Mouse (Mus musculus) gastrocnemius, postnatal 14 days (tissue): Measurements from ENCODE around the gene Adcy7. TPM values are rescaled to one million over a fixed set of nuclear protein-coding genes. Genes with fewer than 3 reads are reported as not detected.

Source experiments
- DNase-seq: peaks from one replicate; pipeline ENCODE4 v3.0.0; 2021; ENCODE audit warnings: mixed read lengths
- intact Hi-C: fragments of 180-260 bp; cut with DNase I; formaldehyde crosslinking; loops from one replicate; pipeline ENCODE4 v1.15.1; 2025; ENCODE audit warnings: low total_unique reads
- total RNA-seq, 2 experiments: library from RNA; stranded (reverse); gene quantifications; 2 replicates each; pipeline ENCODE4 v1.2.3; 2021

Gene Adcy7
- total RNA-seq, 2 experiments from 2014 or later = 6.8 to 13.3 TPM

DNA sequence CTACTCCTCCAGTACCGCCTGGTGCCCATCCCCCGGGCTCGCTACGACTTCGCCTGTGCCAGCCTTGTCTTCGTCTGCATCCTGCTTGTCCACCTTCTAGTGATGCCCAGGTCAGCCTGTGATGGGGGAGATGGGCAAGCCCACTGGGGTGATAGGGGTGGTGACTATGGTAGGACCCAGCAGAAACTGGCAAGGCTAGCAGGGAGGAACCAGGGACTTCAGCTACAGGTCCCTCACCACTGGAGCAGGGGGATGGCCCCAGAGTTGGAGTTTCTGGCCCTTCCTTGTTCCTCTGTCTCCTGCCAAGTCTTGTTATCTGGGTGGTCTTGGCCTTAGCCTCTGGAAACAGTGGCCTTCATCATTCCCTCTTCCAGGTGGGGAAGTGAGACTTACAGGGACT is 47.9 kb downstream of the Adcy7 start:
- no peak for DNase-seq

GRCm38 (mm10) chr8:88321387-88321786 is 49.2 kb downstream of the Adcy7 start:
- no peak for DNase-seq
- intact Hi-C loops = no loop called here

More for the DNA sequence above, 47.9 kb downstream of the Adcy7 start:
- intact Hi-C loops = no loop called here

GRCm38 (mm10) chr8:88323523-88323922 is 51.3 kb downstream of the Adcy7 start:
- no peak for DNase-seq
- intact Hi-C loops = no loop called here

DNA sequence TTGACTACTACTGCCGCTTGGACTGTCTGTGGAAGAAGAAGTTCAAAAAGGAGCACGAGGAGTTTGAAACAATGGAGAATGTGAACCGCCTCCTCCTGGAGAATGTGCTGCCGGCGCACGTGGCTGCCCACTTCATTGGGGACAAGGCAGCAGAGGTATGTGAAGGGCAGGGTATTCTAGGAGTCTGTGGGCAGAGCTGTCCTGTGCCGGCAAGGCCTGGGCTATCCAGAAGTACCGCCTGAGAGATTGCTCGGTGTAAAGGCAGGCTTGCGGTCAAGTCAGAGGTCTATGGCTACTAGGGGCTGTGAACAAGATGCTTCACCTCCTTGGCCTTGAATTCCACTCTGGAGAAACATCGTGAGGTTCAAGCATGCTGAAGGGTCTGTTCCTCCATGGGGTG is 52.6 kb downstream of the Adcy7 start:
- intact Hi-C loops = no loop called here
- DNase-seq = no peak

DNA sequence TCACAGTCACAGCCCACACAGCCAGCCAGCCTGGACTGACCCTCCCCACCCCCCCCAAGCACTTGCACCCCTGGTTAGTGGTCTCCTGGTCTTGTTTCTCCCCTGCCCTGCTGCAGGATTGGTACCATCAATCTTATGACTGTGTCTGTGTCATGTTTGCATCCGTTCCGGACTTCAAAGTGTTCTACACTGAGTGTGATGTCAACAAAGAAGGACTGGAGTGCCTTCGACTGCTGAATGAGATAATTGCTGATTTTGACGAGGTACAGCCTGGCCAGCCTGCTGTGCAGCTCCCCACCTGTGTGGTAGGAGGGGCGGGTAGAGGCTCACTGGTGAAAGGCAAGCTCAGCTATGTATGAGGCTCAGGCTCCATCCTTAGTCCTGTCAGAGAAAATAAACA is 53.0 kb downstream of the Adcy7 start:
- DNase-seq = no peak
- intact Hi-C loops = no loop called here

- no peak for DNase-seq
- intact Hi-C loops = no loop called here
Measured at GRCm38 (mm10) chr8:88325795-88326194, 53.6 kb downstream of the Adcy7 start.

DNA sequence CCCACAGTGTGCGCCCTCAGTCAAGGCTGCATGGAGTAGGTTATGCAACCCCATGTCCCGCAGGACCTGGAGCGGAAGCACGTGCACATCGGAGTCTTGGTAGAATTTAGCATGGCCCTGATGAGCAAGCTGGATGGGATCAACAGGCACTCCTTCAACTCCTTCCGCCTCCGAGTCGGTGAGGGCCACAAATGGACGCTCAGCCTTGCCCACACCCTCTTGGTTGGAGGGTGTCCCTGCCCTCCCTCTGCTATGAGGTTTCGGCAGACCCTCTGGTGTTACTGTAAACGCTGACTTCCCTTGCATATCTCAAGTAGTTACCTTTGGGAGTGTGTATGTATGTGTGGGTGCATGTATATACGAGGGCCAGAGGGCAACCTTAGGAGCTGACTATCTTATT is 54.1 kb downstream of the Adcy7 start:
- intact Hi-C loops = no loop called here
- no peak for DNase-seq

- DNase-seq = peak; percentile 5
- intact Hi-C loops = no loop called here
Measured at GRCm38 (mm10) chr8:88328689-88329088, 56.5 kb downstream of the Adcy7 start.

DNA sequence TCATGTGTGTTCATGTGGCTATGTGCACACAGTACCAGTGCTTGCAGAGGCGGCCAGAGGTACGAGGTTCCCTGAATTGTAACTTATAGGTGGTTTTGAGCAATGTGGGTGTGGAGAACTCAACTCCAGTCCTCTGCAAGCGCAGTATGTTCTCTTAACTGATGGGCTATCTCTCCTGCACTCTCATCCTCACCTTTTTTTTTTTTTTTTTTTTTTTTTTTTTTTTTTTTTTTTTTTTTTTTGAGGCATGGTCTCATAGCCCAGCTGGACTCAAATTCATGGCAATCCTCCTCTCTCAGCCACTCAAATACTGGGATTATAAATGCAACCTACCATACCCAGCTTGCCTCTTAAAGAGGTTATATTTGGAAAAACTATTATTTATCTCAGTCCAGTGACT is 58.6 kb downstream of the Adcy7 start:
- intact Hi-C loops = no loop called here
- no peak for DNase-seq

DNA sequence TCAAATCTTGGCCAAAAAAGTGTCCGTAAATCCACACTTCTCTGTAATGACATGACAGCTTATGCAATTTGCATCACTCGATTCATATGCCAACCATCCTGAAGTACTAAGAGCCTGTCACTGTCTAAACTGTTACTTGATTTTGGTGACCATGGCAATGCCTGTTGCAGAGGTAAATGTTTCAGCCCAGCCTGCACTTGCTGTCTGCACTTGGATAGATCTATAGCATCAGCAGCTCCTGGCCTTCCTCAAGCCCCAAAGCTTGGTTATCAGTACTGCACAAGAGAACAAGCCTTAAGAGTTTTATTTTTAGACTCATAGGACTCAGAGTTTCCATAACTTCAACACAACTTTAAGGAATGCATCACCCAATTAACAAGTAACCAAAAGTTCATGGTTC is 62.2 kb downstream of the Adcy7 start:
- intact Hi-C loops = no loop called here
- DNase-seq = no peak

DNA sequence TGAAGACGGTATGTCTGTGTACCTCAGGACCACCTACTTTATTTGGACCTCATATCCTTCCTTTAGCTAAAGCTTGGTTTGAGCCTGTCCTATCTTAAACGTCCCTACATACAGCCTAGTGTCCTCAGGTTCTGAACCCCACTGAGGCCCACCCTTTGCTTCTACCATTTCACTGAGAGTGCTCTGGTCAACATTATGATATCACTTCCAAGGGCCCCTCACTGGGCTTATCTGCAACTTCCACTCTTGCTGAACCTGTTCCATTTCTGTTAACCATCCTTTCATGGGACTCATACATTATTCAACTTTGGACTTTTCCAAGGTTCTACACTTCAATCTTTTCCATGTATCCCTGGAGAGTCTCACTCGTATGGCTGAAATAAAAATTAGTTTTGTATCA is 62.8 kb downstream of the Adcy7 start:
- intact Hi-C loops = no loop called here
- no peak for DNase-seq

DNA sequence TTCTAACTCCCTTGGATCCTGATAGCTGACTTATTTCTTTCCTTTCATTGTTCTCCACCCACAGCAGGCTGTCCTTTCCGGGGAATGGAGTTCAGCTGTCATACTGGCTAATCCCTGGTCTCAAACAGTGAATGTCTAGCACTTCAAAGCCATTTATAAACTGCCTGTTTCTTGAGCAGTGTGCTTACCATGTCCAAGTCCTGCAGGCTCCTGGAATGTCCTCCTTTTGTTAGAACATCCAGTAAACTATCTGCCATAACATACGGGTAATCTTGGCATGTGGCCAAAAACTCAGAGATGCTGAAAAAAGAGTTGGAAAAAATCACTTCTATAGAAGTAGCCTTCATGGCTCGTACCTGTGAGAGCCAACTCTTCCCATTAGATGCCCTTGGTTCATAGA is 67.0 kb downstream of the Adcy7 start:
- DNase-seq = no peak
- intact Hi-C loops = no loop called here

- DNase-seq = no peak
- intact Hi-C loops = no loop called here
Measured at GRCm38 (mm10) chr8:88339887-88340695, 67.9 kb downstream of the Adcy7 start.

GRCm38 (mm10) chr8:88342026-88342425 is 69.8 kb downstream of the Adcy7 start:
- intact Hi-C loops = no loop called here
- no peak for DNase-seq

GRCm38 (mm10) chr8:88349046-88349445 is 76.8 kb downstream of the Adcy7 start:
- no peak for DNase-seq
- intact Hi-C loops = no loop called here

GRCm38 (mm10) chr8:88357226-88357933 is 85.2 kb downstream of the Adcy7 start:
- intact Hi-C loops = loop anchor here (5.0 kb wide), 1 partner anchor 90 kb away; no protein-coding TSS in a partner anchor
- no peak for DNase-seq

DNA sequence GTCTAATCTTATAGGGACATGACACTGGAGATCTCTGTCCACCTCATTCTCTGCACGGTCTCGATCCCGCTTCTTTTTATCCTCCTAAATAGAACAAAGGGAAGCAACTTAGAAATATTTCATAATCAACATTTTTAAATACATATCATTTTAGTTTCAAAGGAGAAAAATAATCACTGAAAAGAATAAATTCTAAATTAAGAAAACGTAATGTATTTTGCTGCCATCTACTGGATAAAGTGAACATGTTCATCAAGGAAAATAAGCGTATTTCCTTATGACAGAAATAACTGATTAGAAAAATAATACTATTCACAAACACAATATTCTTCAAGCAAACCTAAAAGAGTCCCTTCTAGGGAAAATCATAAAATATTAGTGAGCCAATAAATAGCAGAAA is 85.7 kb downstream of the Adcy7 start:
- intact Hi-C loops = loop anchor here (5.0 kb wide), 1 partner anchor 91 kb away; no protein-coding TSS in a partner anchor

GRCm38 (mm10) chr8:88359959-88360358 is 87.8 kb downstream of the Adcy7 start:
- intact Hi-C loops = loop anchor here (5.0 kb wide), 2 partner anchors 93 to 262 kb away; no protein-coding TSS in a partner anchor
- DNase-seq = no peak

More for the DNA sequence above, 85.7 kb downstream of the Adcy7 start:
- no peak for DNase-seq

DNA sequence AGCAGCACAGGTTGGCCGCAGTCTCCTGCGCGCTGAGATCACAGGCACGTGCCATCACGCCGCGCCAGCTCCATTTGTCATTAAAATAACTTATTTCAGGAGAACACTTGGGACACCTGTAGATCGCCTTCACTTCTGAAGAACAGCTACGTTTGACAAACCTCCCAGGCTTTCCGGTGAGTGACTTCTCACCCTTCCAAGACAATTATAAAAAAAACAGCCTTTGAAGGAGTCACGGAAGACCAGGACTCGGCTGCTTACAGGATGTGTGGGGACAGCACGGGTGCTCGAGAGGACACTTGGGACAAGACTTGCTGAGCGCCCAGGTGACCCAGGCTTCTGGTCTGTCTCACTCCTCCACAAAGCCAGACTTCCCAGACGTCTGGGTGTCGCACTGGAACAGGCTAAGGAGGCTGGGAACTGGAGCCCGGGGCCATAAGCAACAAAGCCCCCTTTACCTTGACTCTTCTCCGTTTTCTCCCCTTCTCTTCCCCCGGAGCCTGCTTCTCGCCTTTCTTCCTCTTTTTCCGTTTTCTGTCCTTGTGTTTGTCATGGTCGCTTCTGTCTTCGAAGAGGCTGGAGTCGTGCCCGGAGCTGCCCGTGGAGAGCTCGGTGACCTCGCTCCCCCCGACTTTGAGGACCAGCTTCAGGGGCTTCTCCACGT is 89.0 kb downstream of the Adcy7 start:
- intact Hi-C loops = loop anchor here (5.0 kb wide), 1 partner anchor 261 kb away; no protein-coding TSS in a partner anchor
- DNase-seq = peak; percentile 36
